Mouse (Mus musculus): ENCODE results near the gene Zfp710.

GRCm38 (mm10) chr7:80062083-80062826, 37.6 kb downstream of the Zfp710 start:
- no peak for TF ChIP-seq USF1 (IDR thresholded peaks at IDR 0.05; ENCODE audit: low read depth, low read length)
- no peak for TF ChIP-seq CTCF (conservative IDR thresholded peaks at IDR 0.05 in 1 of 2, IDR thresholded peaks at IDR 0.05 in 1 of 2; ENCODE audit: low read depth in 2 of 2, low read length in 2 of 2)
- no peak for TF ChIP-seq EP300 (IDR thresholded peaks at IDR 0.05; ENCODE audit: low read length)

Data from CH12.LX (cell line).